Mouse (Mus musculus): Measurements from ENCODE around the gene Rbms3.

Gene Rbms3

DNA sequence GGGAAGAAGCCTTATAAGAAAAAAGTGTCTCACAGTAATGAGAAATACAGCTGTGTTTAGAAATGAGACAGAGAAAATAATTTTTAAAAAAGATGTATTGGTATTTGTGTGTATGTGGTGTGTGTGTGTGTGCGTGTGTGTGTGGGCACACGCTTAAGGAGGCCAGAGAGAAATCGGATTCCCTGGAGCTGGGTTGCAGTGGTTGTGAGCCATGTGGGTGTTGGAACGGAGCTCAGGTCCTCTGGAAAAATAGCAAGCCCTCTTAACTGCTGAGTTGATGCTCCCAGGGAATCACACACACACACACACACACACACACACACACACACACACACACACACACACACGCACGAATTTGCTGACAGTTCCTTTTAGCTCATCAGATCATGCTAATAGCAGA lies 900.5 kb downstream of the Rbms3 start:
- 64% methylated on average over 6 of the region's 6 CpGs for WGBS

- WGBS, result 64% methylated on average over 7 of the region's 7 CpGs
Measured at GRCm38 (mm10) chr9:116728655-116729054, 901.1 kb downstream of the Rbms3 start.

DNA sequence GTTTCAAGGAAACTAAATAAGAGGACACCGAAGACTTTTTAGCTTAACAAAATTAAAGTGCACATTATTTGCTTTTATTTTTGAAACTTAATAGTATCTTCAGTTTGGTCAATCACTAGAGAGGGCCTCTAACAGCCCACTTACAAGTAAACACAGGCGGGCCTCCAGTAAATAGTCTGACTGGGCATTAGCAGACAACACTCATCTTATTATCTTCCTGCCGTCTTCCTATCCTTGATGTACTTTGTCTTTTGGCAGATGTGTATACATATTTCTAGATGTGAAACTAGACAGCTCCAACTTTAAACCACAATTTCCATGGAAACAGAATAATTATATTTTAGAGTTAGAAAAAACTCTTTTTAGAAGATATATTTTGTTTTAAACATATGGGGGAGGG lies 901.6 kb downstream of the Rbms3 start:
- WGBS, result 76% methylated on average over 3 of the region's 3 CpGs

GRCm38 (mm10) chr9:116724581-116724980 lies 905.1 kb downstream of the Rbms3 start:
- 87% methylated on average over 5 of the region's 5 CpGs for WGBS

DNA sequence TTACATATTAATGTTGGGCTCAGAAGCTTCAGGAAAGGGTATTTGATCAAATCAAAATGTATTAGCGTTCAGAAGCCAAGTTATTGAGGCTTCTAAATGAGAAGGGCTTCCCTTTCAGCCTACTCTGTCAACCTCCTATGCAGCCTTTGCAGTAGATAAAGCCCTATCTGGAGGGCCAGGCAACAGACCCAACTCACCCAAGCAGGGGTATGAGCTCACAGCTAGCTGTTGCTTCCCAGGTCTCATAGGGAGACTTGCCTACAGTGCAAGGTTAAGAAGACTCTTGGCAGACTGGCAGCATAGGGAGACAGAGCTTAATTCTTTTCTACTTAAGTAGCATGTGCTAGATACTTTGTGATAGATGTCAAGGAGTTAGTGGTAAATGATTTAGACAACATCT lies 926.6 kb downstream of the Rbms3 start:
- WGBS, result 93% methylated on average over 1 of the region's 1 CpGs

DNA sequence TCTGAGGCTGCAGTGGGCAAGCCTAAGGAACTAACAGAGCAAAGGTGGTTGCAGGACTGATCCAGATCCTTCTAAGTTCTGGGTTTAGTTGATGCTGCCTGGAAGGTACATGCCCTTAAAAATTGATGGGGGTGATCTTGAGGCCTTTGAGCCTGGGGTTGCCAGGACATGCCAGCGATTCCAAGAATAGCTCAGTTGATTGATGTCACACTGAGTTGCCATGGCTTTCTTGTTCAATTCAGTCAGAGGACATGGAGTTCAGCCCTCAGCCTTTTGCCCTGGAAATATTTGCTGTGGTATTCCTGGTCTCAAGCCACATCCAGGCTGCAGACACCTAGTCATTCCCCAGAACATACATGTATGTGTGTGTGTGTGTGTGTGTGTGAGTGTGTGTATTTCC lies 927.1 kb downstream of the Rbms3 start:
- 71% methylated on average over 1 of the region's 1 CpGs for WGBS

- WGBS, result 53% methylated on average over 11 of the region's 11 CpGs
Measured at GRCm38 (mm10) chr9:116701511-116702179, 928.1 kb downstream of the Rbms3 start.

- 77% methylated on average over 4 of the region's 4 CpGs for WGBS
Measured at GRCm38 (mm10) chr9:116688615-116689014, 941.1 kb downstream of the Rbms3 start.

DNA sequence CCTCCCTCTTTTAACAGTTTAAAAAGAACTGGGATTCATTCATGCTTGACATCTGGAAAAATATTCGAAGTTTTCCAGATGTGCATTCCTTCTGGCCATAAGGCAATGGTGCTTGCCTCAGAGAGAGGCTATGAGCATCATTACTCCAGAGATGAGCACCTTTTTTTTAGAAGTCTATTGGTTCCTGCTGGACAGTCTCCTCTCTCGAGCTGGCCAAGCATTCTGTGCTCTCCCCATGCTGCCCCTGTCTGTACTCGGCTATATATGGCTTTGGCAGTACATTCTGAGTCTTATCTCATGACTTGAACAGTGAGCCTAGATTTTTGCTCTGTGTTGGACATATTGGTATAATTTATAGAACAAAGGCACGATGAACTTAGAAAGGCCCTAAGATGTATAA lies 952.6 kb downstream of the Rbms3 start:
- WGBS, result 70% methylated on average over 4 of the region's 4 CpGs

DNA sequence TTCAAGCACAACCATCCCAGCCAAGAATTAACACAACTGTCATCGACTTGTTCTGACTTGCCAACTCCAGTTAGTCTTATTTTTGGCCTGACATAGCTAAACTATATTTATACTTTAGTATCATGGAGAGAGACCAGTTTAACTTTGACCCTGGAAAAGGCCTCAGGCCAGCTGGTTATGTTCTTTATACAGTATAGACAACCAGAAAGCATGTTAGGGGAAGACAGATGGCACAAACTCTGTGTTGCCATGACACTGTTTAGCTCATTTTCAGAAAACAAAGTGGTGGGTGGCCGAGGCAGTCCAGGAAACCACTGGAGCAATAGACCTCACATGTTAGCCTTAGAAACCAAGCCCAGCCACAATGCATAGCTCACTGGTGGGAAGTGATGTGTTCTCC lies 953.3 kb downstream of the Rbms3 start:
- 33% methylated on average over 2 of the region's 2 CpGs for WGBS

DNA sequence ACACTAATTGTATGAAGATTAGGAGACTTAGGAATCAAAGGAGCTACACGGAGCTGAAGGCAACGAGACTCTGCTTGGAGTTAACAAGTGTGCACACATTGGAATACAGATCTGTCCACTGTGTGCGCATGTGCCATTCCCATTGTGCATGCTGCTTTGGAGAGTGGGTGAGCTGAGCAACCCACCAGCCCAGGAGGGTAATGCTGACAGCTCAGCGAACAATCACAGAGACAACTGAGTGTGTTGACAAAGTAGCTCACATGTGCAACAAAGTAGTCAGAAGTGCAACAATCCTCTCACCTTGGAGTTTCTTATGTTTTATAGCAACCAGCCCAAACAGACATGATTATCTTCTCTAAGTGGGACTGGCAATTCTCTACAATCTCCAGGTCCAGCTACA lies 955.5 kb downstream of the Rbms3 start:
- WGBS, result 74% methylated on average over 4 of the region's 4 CpGs

GRCm38 (mm10) chr9:116661026-116661425 lies 968.7 kb downstream of the Rbms3 start:
- WGBS, result 89% methylated on average over 4 of the region's 4 CpGs

DNA sequence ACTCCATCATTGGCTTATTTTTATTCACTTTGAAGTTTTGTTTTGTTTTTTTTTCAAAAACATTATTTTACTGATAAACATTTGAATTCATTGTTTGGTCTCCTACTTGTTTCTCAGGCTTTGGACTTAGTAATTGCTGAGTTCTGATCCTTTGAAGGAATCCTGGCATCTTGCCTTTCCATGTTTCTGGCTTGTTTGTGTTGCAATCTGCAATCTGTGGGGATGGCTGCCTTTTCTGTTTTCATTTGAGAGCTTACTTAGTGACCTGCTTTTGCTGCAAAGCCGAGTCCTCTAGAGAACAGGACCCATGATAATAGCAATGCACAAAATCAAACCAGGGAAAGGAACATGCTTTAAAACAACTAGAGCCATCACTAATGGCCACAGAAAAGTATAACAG lies 969.8 kb downstream of the Rbms3 start:
- 52% methylated on average over 1 of the region's 1 CpGs for WGBS

- 95% methylated on average over 2 of the region's 2 CpGs for WGBS
Measured at GRCm38 (mm10) chr9:116657141-116657540, 972.6 kb downstream of the Rbms3 start.

DNA sequence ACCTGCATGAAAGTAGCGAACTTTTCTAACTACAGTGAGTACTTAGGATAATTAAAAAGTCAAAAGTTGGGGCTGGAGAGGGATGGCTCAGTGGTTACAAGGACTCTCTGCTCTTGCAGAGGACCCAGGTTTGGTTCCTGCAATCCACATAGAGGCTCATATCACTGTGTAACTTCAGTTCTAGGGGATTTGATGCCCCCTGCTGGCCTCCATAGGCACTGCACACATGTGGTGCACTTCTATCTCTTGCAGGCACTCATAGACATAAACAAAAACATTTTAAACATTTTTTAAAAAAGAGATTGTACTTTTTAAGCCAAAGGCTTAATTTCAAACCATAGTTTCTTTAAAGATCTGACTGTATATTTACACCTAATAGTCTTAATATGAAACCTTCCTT lies 978.3 kb downstream of the Rbms3 start:
- 100% methylated on average over 1 of the region's 1 CpGs for WGBS

GRCm38 (mm10) chr9:116649955-116650354 lies 979.8 kb downstream of the Rbms3 start:
- 85% methylated on average over 4 of the region's 4 CpGs for WGBS

GRCm38 (mm10) chr9:116649086-116649792 lies 980.5 kb downstream of the Rbms3 start:
- WGBS, result 52% methylated on average over 9 of the region's 9 CpGs

- WGBS, result 43% methylated on average over 8 of the region's 8 CpGs
Measured at GRCm38 (mm10) chr9:116644616-116645015, 985.1 kb downstream of the Rbms3 start.

- WGBS, result 47% methylated on average over 4 of the region's 4 CpGs
Measured at GRCm38 (mm10) chr9:116640302-116640679, 989.4 kb downstream of the Rbms3 start.

GRCm38 (mm10) chr9:116639597-116640301 lies 990.0 kb downstream of the Rbms3 start:
- 73% methylated on average over 8 of the region's 8 CpGs for WGBS

GRCm38 (mm10) chr9:116633786-116634185 lies 995.9 kb downstream of the Rbms3 start:
- 74% methylated on average over 5 of the region's 5 CpGs for WGBS

GRCm38 (mm10) chr9:116633075-116633474 lies 996.6 kb downstream of the Rbms3 start:
- 90% methylated on average over 1 of the region's 1 CpGs for WGBS

GRCm38 (mm10) chr9:116631816-116632215 lies 997.9 kb downstream of the Rbms3 start:
- WGBS, result 92% methylated on average over 1 of the region's 1 CpGs
